Mouse (Mus musculus) embryonic facial prominence, embryonic 10.5 days (tissue): ENCODE measurements around the gene Ccdc33. TPM values are rescaled to one million over a fixed set of nuclear protein-coding genes. Genes with fewer than 3 reads are reported as not detected.

ENCODE experiments used
- DNase-seq: peaks from one replicate; pipeline ENCODE4 v3.0.0-alpha.2; 2017; ENCODE audit warnings: low spot score
- H3K27ac ChIP-seq: fragments of 300-500 bp; sonication (generic); replicated peaks from 2 replicates; pipeline ENCODE4 v1.5.1; 2016; ENCODE audit warnings: mild to moderate bottlenecking
- H3K27me3 ChIP-seq: fragments of 300-500 bp; sonication (generic); replicated peaks from 2 replicates; pipeline ENCODE4 v1.6.1; 2016; ENCODE audit warnings: low read depth, mild to moderate bottlenecking; ENCODE audit not compliant: poor library complexity, severe bottlenecking
- H3K36me3 ChIP-seq: fragments of 300-500 bp; sonication (generic); replicated peaks from 2 replicates; pipeline ENCODE4 v1.6.1; 2016; ENCODE audit warnings: mild to moderate bottlenecking, moderate library complexity
- H3K4me1 ChIP-seq: fragments of 300-500 bp; sonication (generic); 2 replicates; pipeline ENCODE4 v1.6.1; 2016
- H3K4me3 ChIP-seq: fragments of 300-500 bp; sonication (generic); 2 replicates; pipeline ENCODE4 v1.5.1; 2016; ENCODE audit warnings: mild to moderate bottlenecking, moderate library complexity
- H3K9me3 ChIP-seq: fragments of 300-500 bp; sonication (generic); 2 replicates; pipeline ENCODE4 v1.6.1; 2016; ENCODE audit warnings: mild to moderate bottlenecking
- WGBS: fragments of 180-500 bp; shearing (Covaris S2); methylation state at CpG from one replicate; pipeline ENCODE4 v1.1.7; 2016; 5-methylcytosine and 5-hydroxymethylcytosine counted together
- polyA plus RNA-seq: library from polyadenylated mRNA; unstranded; fragments of >200 nt; fragmentation: Nextera tagmentation; extraction: Ambion mirVana; gene quantifications from 2 replicates; pipeline ENCODE4 v1.2.1, GENCODE M21; 2016

The Ccdc33 gene
- polyA plus RNA-seq = 0.36 and 0.56 TPM in 2 replicates

GRCm38 (mm10) chr9:58118671-58119070 is at the start of gene Ccdc33:
Gene Ccdc33, minus strand, starts transcription at chr9:58118823.
- Histone ChIP-seq H3K36me3 (no peaks in the 10 kb centered on the region), H3K27me3 (peaks cover 32% of the 10 kb centered on the region), H3K4me3 (no peak within 1 kb of the TSS), H3K4me1 (peaks cover 60% of the 10 kb centered on the region), H3K27ac (peak within 1 kb of the TSS; percentile 36; the same call in 1 of the 2 replicates), H3K9me3 (no peaks in the 10 kb centered on the region)
- WGBS = 27% methylated on average over 2 of the region's 2 CpGs
- DNase-seq = no peak

GRCm38 (mm10) chr9:58165779-58166178 is 47.2 kb upstream of the Ccdc33 start:
- Histone ChIP-seq H3K9me3 (no peaks in the 10 kb centered on the region), H3K27ac (no peak overlapping the region), H3K27me3 (no peaks in the 10 kb centered on the region), H3K36me3 (no peaks in the 10 kb centered on the region), H3K4me3 (no peak overlapping the region), H3K4me1 (peaks cover 27% of the 10 kb centered on the region)
- 78% methylated on average over 1 of the region's 1 CpGs for whole genome bisulfite sequencing
- DNase-seq = no peak

GRCm38 (mm10) chr9:58163146-58163545 is 44.5 kb upstream of the Ccdc33 start:
- no peak overlapping the region for H3K4me3 ChIP-seq
- no peaks in the 10 kb centered on the region for H3K9me3 ChIP-seq
- 77% methylated on average over 5 of the region's 5 CpGs for WGBS
- no peaks in the 10 kb centered on the region for H3K27me3 ChIP-seq
- peak overlapping the region; percentile 52 for H3K27ac ChIP-seq
- peaks cover 40% of the 10 kb centered on the region for H3K4me1 ChIP-seq
- DNase-seq = no peak
- H3K36me3 ChIP-seq = no peaks in the 10 kb centered on the region

- Histone ChIP-seq H3K27ac (peak overlapping the region; percentile 52; the same call in 1 of the 2 replicates), H3K4me3 (no peak overlapping the region), H3K9me3 (no peaks in the 10 kb centered on the region), H3K4me1 (peaks cover 48% of the 10 kb centered on the region), H3K36me3 (0 out of 2 replicates have a peak, but pooled peaks cover 4% of the 10 kb centered on the region), H3K27me3 (0 out of 2 replicates have a peak, but pooled peaks cover 5% of the 10 kb centered on the region)
- WGBS = 87% methylated on average over 3 of the region's 3 CpGs
- no peak for DNase-seq
These were observed 43.5 kb upstream of the Ccdc33 start for GRCm38 (mm10) chr9:58162173-58162572.

- H3K36me3 ChIP-seq = 0 out of 2 replicates have a peak, but pooled peaks cover 5% of the 10 kb centered on the region
- WGBS = 83% methylated on average over 5 of the region's 5 CpGs
- H3K4me1 ChIP-seq = peaks cover 61% of the 10 kb centered on the region
- peak overlapping the region; percentile 87 for H3K27ac ChIP-seq
- DNase-seq = no peak
- no peaks in the 10 kb centered on the region for H3K9me3 ChIP-seq
- no peak overlapping the region for H3K4me3 ChIP-seq
- 0 out of 2 replicates have a peak, but pooled peaks cover 5% of the 10 kb centered on the region for H3K27me3 ChIP-seq
These were observed 41.7 kb upstream of the Ccdc33 start for GRCm38 (mm10) chr9:58160315-58160714.

- H3K27me3 ChIP-seq = 0 out of 2 replicates have a peak, but pooled peaks cover 5% of the 10 kb centered on the region
- DNase-seq = no peak
- peak overlapping the region; percentile 87 for H3K27ac ChIP-seq
- peaks cover 8% of the 10 kb centered on the region; the same call in 1 of the 2 replicates for H3K36me3 ChIP-seq
- no peak overlapping the region for H3K4me3 ChIP-seq
- H3K4me1 ChIP-seq = peaks cover 66% of the 10 kb centered on the region
- WGBS = 66% methylated on average over 4 of the region's 4 CpGs
- no peaks in the 10 kb centered on the region for H3K9me3 ChIP-seq
These were observed 41.2 kb upstream of the Ccdc33 start for GRCm38 (mm10) chr9:58159855-58160254.

- 0 out of 2 replicates have a peak, but pooled peaks cover 5% of the 10 kb centered on the region for H3K27me3 ChIP-seq
- H3K36me3 ChIP-seq = peaks cover 19% of the 10 kb centered on the region
- H3K4me1 ChIP-seq = peaks cover 66% of the 10 kb centered on the region
- peak; percentile 74 for DNase-seq
- peak overlapping the region; percentile 45 for H3K4me3 ChIP-seq
- H3K27ac ChIP-seq = peak overlapping the region; percentile 87
- 36% methylated on average over 7 of the region's 7 CpGs for WGBS
- H3K9me3 ChIP-seq = no peaks in the 10 kb centered on the region
These were observed 40.1 kb upstream of the Ccdc33 start for GRCm38 (mm10) chr9:58158541-58159311.

- H3K4me1 ChIP-seq = peaks cover 67% of the 10 kb centered on the region
- peak overlapping the region; percentile 45 for H3K4me3 ChIP-seq
- peak overlapping the region; percentile 87 for H3K27ac ChIP-seq
- 0 out of 2 replicates have a peak, but pooled peaks cover 5% of the 10 kb centered on the region for H3K27me3 ChIP-seq
- DNase-seq = no peak
- 85% methylated on average over 13 of the region's 13 CpGs for WGBS
- peaks cover 28% of the 10 kb centered on the region for H3K36me3 ChIP-seq
- no peaks in the 10 kb centered on the region for H3K9me3 ChIP-seq
These were observed 39.2 kb upstream of the Ccdc33 start for GRCm38 (mm10) chr9:58157838-58158237.

- DNase-seq = no peak
- Histone ChIP-seq H3K9me3 (no peaks in the 10 kb centered on the region), H3K4me1 (peaks cover 61% of the 10 kb centered on the region), H3K4me3 (no peak overlapping the region; the same call in 1 of the 2 replicates), H3K27me3 (0 out of 2 replicates have a peak, but pooled peaks cover 5% of the 10 kb centered on the region), H3K27ac (peak overlapping the region; percentile 87), H3K36me3 (peaks cover 36% of the 10 kb centered on the region)
- WGBS = 89% methylated on average over 22 of the region's 22 CpGs
These were observed 38.4 kb upstream of the Ccdc33 start for GRCm38 (mm10) chr9:58156819-58157560.

GRCm38 (mm10) chr9:58155366-58155765 is 36.7 kb upstream of the Ccdc33 start:
- Histone ChIP-seq H3K27ac (peak overlapping the region; percentile 30), H3K36me3 (peaks cover 53% of the 10 kb centered on the region), H3K4me1 (peaks cover 64% of the 10 kb centered on the region), H3K27me3 (0 out of 2 replicates have a peak, but pooled peaks cover 5% of the 10 kb centered on the region), H3K4me3 (no peak overlapping the region), H3K9me3 (no peaks in the 10 kb centered on the region)
- DNase-seq = no peak
- WGBS = 76% methylated on average over 3 of the region's 3 CpGs

- no peaks in the 10 kb centered on the region for H3K9me3 ChIP-seq
- H3K27me3 ChIP-seq = 0 out of 2 replicates have a peak, but pooled peaks cover 5% of the 10 kb centered on the region
- H3K4me1 ChIP-seq = peaks cover 41% of the 10 kb centered on the region
- H3K36me3 ChIP-seq = peaks cover 75% of the 10 kb centered on the region
- DNase-seq = no peak
- H3K27ac ChIP-seq = peak overlapping the region; percentile 0; the same call in 1 of the 2 replicates
- no peak overlapping the region for H3K4me3 ChIP-seq
- WGBS = 74% methylated on average over 3 of the region's 3 CpGs
These were observed 34.5 kb upstream of the Ccdc33 start for GRCm38 (mm10) chr9:58153095-58153494.

GRCm38 (mm10) chr9:58150733-58151361 is 32.2 kb upstream of the Ccdc33 start:
- Histone ChIP-seq H3K27me3 (no peaks in the 10 kb centered on the region), H3K4me3 (no peak overlapping the region), H3K27ac (no peak overlapping the region), H3K36me3 (peaks cover 88% of the 10 kb centered on the region), H3K4me1 (peaks cover 37% of the 10 kb centered on the region), H3K9me3 (no peaks in the 10 kb centered on the region)
- DNase-seq = no peak
- WGBS = 76% methylated on average over 4 of the region's 4 CpGs
